Mouse (Mus musculus) forelimb bud, embryonic 11.5 days (tissue): Measurements from ENCODE around the gene Adipor2.
"Not testable (repeated sequence)": the region's sequence is repeated elsewhere in the genome, so short reads cannot be mapped to it uniquely, and the experiment has no call there.

Experiments used
- DNase-seq: peaks from one replicate; pipeline ENCODE4 v3.0.0-alpha.2; 2012; ENCODE audit warnings: low read depth, low spot score

Adipor2 gene

DNA sequence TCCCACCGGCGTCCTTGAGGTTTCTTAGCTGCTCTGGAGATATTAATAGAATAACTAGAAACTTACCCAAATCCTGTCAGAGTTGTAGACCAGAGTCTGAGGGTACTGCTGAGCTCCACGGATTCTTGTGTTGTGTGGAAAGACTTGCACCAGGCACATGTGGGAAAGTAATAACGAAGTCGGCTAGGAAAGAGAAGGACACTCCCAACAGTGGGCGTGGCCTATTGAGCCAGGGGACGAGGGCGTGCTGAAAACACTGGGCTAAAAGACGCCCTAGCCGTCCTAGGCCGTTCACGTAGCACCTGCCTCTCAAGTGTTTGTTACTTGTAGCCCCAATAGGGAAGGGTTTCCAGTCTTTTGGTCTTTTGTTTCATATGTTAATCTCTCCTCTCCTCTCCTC, at the start of gene Adipor2:
Gene Adipor2, minus strand, starts transcription at position 351 of the 400 bp plus-strand sequence.
- DNase-seq = peak; percentile 64

DNA sequence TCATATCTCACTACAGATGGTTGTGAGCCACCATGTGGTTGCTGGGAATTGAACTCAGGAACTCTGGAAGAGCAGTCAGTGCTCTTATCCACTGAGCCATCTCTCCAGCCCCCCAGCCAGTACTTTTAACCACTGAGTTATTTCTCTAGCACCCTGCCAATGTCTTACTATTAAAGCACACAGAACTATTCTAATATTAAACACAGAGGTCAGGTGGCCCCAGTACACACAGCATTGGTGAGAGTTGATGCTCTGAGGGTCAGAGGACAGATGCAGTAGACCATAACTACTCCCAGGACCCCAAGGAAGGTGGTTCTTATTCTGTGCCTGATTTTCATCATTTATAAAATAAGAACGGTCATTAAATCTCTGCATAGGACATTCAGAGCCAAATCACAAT, 48.7 kb upstream of the Adipor2 start:
- no peak for DNase-seq

DNA sequence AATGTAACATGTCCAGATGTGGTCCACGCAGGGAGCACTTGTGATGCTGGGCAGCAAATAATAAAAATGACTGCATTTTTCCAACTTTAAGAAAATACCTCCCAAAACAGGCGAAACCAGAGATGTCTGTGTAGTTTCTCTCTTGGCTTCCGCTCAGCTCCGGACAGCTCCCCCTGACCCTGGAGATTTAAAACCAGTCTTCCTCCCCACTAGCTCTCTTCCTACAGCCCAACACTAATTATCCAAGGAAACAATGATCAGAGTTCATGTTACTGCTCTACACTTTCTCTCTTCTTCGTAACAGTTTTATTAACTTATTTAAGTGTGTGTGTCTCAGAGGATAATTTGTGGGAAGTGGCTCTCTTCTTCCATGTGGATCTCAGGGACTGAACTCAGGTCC, 42.9 kb upstream of the Adipor2 start:
- DNase-seq = no peak

DNA sequence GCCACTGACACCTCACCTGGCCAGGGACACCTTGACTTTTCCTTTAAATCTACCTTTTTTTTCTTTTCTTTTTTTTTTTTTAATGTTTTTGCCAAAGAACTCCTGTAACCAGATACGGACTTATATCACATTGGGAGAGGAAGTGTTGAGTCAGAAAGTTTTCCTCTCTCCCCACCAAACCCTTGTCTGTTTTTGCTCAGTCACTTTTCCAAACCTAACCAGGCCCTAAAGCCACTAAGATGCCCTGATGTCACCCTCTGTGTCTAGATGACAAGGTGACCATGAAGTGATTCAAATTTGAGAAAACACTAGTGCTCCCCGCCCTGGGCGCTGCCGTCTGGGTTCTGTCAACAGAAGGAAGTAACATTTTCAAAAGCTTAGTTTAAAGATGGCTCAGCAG, 41.5 kb upstream of the Adipor2 start:
- DNase-seq = no peak

DNA sequence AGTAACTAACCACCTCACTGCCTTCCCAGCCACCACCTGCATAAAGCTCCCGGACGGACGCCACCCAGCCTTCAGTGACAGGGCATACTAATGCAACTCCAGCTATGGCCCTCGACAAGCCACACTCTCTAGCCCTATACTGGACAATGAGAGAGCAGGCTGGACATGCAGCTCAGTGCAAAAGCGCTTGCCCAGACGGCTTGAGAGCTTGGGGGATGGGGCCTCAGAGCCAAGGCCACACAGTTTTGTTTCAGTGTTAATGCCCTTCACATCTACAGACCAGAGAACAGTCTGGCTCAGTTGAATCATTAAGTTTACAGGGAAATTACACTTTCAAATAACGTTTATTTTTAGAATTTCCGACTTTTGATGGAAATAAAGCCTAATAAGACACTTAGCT, 40.7 kb upstream of the Adipor2 start:
- no peak for DNase-seq

DNA sequence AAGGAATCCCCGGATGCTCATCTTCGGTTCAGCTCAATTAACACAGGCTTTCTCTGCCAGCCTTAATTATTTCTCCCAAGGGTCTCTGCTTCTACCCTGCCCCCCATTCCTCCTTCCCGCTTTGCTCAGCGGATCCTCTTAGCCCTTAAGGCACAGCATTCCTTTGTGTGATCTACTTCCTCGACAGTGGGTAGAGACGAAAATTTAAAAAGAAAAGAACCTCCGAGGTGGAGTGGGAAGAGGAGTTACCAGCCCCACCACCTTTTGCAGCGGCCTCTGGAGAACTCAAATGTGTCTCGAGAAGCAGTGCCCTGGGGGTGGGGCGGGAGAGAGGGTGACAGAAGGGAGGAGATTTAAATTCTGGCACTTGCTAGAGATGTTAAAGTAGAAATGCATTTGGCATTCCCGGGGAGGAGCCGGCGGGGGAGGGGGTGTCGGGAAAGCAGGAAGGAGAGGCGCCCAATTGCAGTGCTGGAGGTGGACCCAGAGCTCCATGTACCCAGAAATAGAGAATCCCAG, 34.5 kb upstream of the Adipor2 start:
- peak; percentile 40 for DNase-seq

DNA sequence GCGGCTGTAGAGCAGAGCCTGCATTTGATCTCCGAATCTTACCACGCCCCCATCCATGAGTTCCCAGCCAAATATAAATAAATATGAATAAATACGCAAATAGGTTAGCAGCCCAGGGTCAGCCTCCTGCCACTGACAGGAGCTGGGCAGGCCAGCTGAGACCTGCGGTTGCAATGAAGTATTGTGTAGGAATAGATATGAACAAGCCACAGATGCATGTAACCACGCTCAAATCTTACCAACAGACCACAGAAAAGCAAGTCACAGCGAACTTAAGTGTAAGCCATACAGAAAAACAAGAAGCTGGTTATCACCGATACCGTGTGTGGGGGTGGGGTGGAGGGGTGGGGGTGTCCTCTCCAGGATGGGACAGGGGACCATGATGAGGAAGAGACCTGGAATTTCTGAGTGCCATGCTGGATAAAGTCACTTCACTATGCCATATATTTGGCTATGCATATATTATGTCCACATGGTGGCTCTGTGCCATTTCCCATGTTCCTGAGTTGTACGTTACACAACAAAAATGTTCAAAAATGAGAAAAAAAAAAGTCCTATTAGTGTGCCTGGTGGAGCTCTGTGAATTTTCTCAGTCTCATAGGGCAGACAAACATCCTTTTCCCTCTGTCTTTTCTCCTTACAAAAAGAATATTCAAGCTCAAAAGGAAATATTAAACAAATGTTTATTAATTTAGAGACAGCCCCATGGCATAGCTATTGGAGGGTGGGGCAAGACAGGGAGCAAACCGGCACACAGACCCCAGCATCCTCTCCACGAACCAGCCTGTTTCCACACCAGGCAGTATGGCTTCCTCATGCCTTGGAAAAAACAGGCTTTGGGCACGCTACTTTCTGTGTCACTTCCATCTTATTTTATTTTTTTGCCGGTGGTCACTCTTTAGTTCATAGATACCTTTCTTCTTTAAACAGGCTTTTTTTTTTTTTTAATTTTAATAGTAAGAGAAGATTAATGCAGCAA, 33.8 kb upstream of the Adipor2 start:
- DNase-seq = no peak

DNA sequence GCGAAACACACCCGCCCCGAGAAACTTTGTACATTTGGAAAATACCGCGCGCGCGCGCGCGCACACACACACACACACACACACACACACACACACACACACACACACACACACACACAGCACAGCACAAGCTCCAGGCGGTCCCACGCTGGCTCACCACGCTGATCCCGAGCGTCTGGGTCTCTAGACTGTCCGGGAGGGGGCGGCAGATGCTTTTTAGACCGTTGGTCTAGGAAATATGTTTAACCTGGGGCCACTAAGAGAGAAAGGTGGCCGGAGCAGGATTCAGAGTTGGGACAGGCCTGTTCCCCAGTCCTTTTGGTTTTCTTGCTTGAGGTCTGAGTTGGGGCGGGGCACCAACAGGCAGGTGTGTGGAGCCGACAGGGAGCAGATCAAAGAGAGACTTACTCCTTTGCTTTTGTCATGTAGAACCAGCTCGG, 31.6 kb upstream of the Adipor2 start:
- DNase-seq = peak; percentile 54

DNA sequence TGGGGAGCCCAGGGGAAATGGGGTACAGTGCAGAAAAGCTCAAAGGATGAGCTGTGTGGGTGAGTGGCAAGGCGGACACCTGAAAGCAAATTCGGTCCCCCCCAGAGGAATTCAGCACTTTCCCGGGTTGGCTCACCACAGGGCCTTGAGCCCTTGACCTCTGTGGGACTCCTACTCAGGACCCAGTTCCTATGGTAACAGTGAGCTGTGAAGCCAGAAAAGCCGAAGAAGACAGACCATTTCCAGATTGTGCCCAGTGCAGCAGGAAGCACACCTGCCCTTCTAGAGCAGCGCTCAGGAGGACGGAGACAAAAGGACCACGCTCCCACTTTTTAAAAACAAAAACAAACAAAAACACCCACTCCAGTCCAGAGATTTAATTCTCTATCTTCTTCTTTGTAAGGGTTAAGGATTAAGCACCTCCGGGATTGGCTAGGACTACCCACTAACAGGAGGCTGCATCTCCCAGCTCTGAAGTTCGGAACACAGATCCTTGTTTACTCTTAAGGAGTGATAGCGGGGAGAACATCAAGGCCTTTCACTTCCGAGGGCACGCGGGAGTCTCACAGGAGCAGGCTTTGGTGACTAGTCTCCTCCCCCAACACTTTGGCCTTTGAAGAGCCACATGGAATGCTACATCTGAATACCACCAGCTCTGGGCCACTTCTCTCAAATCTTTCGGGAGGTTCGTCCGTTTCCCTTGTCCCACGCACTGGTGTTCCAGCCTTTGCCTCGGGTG, 31.0 kb upstream of the Adipor2 start:
- DNase-seq = peak; percentile 41

DNA sequence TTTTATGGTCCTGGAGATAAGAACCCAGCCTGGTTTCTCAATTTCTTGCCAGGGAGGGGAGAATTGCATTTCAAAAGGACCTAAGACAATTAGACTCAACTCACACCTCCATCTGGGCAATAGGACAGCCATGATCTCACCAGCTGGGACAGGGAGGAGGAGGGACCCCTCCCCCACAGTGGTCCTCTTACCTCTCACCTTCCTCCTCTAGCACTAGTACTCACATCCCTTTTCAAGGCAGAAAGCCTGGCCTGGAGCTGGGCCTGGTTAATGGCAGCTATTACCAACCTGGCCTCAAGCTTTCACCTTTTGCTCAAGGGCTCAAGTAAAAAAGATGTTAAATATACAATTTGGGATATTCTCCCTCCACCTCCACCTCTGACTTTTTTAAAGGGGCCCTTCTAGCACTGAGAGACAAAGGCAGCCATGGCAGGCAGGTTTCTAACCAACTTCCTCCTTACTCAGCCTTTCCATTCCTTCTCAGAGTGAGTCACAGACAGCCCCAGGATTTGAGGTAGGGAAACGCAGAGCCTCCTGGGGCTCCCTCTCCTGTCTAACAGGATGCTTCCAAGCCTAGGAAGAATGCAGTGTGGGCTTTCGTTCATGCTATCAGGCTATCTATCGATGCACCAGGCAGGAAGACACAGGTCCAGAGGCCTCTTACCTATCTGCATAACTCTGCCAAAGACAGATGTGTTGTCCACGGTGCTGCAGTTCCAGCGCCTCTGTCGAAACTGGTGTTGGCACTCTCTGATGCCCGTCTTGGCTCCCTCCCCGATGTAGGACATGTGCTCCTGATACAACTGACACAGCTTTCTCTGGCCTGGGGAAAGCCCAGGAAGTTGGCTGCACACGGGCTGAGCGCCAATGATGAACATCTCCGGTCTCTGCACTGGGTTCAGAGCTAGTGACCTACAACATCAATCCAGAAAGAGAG, 28.4 kb upstream of the Adipor2 start:
- DNase-seq = no peak

DNA sequence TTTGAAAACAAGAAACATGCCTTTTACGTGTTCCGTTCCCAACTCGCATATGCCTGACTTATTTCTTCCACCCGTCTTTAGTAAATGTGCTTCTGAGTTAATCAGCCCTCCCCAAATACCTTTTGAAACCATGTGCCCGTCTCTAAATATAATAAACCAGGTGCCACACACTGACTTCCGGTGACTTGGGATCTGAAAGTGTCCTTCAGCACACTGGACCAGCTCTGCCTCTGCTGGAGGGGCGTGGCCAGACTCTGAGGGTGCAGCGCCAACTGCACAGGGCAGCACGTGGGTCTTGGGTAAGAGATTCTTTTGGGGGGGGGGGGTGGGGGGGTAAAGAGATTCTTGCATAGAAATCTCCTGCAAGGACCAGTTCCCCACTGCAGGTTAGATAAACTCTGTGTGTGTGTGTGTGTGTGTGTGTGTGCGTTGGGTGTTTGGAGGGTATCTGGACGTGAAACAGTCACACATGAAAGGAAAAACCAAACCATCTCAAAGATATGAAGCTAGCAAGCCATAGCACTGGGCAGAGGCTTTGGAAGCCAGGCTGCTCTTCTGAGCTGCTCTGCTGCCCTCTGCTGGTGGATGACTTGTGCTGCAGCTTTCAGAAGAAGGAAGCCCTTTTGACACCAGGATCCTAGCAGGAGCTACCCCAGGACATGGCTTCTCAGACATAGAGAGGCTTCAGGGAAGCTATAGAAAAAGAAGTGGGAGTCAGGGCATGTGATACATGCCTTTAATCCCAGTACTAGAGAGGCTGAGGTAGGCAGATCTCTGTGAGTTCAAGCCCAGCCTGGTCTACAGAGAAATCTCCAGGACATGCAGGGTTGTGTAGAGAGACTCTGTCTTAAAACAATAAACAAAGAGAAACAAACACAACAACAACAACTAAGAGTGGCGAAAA, 26.5 kb upstream of the Adipor2 start:
- DNase-seq = peak; percentile 86

DNA sequence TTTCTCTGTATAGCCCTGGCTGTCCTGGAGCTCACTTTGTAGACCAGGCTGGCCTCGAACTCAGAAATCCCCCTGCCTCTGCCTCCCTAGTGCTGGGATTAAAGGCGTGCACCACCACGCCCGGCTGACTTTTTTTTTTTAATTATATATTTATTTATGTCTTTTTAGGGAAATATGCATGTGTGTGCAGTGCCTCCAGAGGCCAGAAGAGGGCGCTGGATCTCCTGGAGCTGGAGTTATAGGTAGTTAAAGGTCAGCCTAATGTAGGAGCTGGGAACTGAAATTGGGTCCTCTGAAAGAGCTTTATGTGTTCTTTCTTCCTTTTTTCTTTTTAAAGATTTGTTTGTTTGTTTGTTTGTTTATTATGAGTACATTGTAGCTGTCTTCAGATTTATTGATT, 25.2 kb upstream of the Adipor2 start:
- not testable (repeated sequence) for DNase-seq

DNA sequence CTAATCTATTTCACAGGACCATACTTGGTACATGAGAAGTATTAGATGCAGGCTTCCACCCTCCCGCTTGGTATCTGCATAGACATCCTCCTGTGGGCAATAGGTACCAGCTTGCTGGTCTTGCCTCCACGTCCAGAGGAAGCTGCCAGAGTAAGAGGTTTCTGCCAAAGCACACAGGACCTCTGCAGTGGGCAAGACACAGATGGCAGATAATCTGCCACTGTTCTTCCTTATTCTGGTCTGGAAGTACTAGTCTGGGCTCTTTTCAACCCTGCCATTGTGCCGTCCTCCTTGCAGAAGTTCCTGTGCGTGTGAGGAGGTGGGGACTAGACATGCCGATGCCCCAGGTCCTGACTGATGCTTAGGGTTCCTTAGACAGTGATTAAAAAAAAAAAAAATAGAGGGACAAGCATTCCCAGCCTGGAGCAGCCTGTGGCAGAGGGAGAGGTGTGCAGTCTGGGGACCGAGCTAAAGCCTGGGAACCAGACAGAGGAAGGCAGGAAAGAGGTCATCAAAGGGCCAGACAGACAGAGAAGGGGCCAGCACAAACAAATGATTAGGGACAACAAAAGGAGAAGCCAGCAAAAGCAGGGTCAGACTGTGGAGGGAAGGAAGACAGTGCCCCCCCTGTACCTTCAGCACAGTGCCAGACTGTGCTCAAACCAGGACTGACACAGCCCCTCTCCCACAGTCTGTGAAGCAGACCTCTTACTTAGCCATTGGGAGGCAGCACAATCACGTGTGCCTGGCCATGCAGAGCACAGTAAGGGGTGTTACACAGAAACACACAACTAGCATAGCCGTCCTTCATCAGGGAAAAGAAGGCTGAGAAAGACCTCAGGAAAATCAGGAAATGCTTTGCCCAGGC, 20.6 kb upstream of the Adipor2 start:
- no peak for DNase-seq

DNA sequence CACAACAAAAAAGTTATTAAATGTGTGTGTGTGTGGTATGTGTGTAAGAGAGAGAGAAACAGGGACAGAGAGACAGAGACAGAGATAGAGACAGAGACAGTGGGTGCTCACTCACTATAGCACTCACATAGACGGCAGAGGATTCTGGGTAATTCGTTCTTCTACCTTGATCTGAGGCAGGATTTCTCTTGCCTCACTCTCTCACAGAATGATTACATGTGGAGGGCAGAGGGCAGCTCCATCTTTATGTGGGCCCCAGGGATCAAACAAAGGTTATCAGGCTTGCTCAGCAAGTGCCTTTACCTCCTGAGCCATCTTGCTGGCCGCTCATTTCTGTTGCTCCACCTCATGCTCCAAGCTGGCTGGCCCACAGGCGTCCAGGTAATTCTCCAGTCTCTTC, 16.9 kb upstream of the Adipor2 start:
- DNase-seq = no peak

DNA sequence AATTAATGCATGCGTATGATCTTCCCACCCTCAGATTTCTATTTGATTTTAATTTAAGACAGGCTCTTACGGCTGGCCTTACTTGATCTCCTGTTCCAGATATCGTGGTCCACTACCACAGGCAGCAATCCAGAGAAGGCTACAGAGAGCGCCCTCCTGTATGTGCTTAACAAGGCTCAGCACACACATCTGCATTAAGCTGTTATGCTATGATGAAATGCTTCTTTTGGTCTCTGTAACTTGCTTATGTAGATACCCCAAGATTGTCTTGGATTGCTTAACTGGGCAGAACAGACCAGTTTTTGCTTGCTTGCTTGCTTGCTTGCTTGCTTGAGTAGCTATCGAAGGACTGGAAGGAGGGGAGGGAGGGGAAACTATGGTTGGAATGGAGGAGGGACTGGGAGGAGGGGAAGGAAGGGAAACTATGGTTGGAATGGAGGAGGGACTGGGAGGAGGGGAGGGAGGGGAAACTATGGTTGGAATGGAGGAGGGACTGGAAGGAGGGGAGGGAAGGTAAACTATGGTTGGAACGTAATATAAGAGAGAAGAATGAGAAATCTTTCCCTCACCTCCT, 14.3 kb upstream of the Adipor2 start:
- no peak for DNase-seq

DNA sequence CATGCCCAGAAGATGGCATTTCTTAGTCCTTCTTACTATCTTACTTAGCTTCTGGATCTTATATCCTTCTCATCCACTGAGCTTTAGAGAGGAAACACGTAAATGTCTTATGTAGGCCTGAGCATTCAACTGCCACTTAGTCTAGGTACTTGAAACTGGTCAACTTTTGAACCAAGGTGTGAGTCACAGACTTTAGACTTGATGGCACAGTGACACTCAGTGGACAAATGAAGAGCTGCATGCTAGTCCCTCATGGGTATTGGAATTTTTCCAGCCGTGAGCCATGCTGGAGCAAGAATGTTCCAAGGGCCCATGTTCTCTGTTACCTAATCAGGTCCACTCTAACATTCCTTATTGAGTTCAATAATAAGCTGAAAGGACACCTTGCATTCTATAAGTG, 13.0 kb upstream of the Adipor2 start:
- DNase-seq = no peak

DNA sequence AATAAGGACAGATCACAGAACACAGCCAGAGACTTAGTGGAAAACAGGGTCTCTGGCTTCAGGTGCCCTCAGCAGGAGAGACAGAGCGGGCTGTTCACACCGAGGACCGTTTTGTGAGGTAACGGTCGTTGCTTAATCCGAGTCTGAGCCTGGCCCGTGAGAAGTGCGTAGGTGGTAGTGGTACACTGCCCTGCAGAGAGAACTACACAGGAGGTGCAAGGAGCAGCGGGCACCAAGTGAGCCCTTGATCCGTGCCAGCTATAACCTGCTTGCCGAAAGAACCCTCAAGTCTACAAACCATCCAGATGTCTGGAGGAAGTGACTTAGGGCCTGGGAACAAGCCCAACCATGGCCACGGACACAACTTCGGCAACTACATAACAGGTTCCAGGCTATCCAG, 11.8 kb upstream of the Adipor2 start:
- DNase-seq = no peak

DNA sequence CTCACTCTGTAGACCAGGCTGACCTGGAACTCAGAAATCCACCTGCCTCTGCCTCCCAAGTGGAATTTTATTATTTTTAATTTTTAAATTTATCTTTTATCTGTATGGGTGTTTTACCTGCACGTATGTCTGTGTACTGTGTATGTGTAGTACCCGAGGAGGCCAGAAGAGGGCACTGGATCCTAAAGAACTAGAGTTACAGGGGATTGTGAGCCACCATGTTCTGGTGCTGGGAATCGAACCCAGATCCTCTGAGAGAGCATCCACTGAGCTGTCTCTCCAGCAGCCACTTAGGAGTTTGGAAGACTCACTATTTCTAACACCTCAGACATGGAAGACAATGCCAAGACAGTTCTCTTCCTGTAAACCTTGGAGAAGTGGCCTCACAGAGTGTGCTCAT, 11.1 kb upstream of the Adipor2 start:
- DNase-seq = no peak

DNA sequence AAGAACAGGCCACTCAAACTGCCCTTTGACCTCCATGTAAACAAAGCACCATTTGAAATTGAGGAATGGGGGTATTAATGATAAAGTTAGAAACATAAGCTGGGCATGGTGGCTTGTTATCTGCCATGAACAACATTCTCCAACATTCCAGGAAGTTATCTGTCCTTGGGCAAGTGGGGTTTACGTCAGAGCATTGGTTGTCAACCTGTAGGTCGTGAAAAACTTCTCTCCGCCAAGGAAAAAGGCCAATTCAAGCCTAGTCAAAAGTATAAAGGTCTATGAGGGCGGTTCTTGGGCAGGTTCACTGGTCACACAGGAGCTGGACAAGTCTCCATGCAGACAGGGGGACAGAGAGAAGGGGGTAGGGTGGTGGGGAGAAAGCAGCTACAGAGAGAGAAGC, 3.5 kb upstream of the Adipor2 start:
- no peak for DNase-seq
